Mouse (Mus musculus): ENCODE data around the gene Gm39653.

Gm39653 gene

DNA sequence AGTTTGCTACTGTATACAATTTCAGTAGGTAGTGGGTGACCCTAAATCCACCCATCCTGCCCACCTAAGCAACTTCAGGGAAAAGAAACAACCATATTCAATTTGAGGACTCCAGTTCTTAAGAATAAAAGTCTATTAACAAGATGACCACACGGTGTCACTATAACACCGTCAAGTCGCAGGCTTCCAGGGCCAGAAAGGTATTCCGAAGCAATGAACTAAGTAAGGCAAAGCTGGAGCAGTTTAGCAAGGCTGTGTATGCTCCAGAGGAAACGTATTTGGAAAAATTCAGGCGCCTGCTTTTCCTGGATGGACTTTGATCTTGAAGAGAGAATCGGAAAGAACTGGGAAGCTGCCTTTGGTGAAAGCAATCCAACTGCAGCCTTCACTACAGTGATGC, 43.8 kb downstream of the Gm39653 start:
- no peaks in the 10 kb centered on the region for H3K36me3 ChIP-seq (ENCODE audit: control insufficient read depth, insufficient read depth, low read length, poor library complexity, severe bottlenecking)
- peak; percentile 76 for DNase-seq (ENCODE audit: low read depth, low spot score)
- H3K27me3 ChIP-seq (ENCODE audit: control insufficient read depth, insufficient read depth, low read length, poor library complexity, severe bottlenecking), result no peaks in the 10 kb centered on the region

DNA sequence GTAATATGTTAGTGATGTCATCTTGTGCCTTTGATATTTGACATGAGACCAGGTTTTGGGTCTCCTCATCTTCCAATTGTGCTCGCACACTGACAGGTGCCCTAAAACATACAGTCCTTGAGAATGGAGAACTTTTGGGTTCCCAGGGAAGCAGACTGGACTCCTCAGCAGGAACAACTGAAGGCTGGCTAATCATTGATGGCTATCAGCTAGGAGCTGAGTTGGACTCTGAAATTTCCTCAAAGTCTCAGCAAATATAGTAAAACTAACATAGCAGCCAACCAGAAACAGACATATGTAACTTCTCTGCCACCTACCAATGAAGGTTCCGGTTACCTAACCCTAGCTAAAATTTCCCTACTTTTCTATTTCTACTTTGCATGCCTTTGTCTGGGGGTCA, 50.3 kb downstream of the Gm39653 start:
- Histone ChIP-seq H3K36me3 (ENCODE audit: control insufficient read depth, insufficient read depth, low read length, poor library complexity, severe bottlenecking) (no peaks in the 10 kb centered on the region), H3K27me3 (ENCODE audit: control insufficient read depth, insufficient read depth, low read length, poor library complexity, severe bottlenecking) (no peaks in the 10 kb centered on the region; the same call in 1 of the 2 replicates)
- no peak for DNase-seq (ENCODE audit: low read depth, low spot score)

DNA sequence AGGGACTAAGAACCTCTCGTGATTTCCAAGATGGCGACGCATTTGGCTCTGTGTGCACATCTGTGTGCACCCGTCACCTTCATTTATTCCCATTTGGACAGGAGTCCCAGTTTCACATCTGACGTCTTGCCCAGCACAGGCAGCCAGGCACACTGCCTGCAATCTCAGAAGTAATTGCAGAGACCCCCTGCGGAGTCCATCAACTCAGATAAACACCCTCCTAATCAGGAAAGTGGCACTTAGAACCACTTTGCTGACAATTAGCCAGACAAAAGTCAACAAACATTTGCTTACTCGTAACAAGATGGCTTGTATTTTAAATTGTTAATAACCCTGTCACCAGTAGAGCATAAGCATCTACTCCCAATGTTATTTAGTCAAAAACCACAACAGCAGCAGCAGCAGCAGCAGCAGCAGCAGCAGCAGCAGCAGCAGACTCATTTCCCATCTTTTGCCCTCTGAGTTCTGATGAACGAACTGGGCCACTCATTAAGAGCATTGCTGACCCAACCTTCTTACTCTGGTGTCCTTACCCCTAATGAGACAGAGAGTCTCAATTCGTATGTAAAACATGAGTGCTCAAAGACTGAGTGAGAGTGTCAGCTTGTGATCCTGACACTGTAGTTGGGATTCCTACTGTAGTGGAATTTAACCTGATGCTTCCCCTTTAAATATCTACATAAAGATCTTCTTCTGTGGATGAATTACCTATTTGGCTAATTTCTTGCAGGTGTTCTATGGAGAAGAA, 51.6 kb downstream of the Gm39653 start:
- no peak for DNase-seq (ENCODE audit: low read depth, low spot score)
- Histone ChIP-seq H3K36me3 (ENCODE audit: control insufficient read depth, insufficient read depth, low read length, poor library complexity, severe bottlenecking) (no peaks in the 10 kb centered on the region), H3K27me3 (ENCODE audit: control insufficient read depth, insufficient read depth, low read length, poor library complexity, severe bottlenecking) (no peaks in the 10 kb centered on the region; the same call in 1 of the 2 replicates)

- no peaks in the 10 kb centered on the region; the same call in 1 of the 2 replicates for H3K27me3 ChIP-seq (ENCODE audit: control insufficient read depth, insufficient read depth, low read length, poor library complexity, severe bottlenecking)
- no peak for DNase-seq (ENCODE audit: low read depth, low spot score)
- no peaks in the 10 kb centered on the region for H3K36me3 ChIP-seq (ENCODE audit: control insufficient read depth, insufficient read depth, low read length, poor library complexity, severe bottlenecking)
Observed at GRCm38 (mm10) chr1:63667949-63668851, 52.4 kb downstream of the Gm39653 start.

GRCm38 (mm10) chr1:63668852-63669160, 53.0 kb downstream of the Gm39653 start:
- Histone ChIP-seq H3K27me3 (ENCODE audit: control insufficient read depth, insufficient read depth, low read length, poor library complexity, severe bottlenecking) (no peaks in the 10 kb centered on the region; the same call in 1 of the 2 replicates), H3K36me3 (ENCODE audit: control insufficient read depth, insufficient read depth, low read length, poor library complexity, severe bottlenecking) (no peaks in the 10 kb centered on the region)
- peak; percentile 67 for DNase-seq (ENCODE audit: low read depth, low spot score)

All from splenic B cell, adult 2 months (primary cell).